Mouse (Mus musculus) ES-Bruce4 (cell line): ENCODE measurements around the gene Apoa2.

Source experiments
- CTCF ChIP-seq: IDR thresholded peaks from one replicate; pipeline ENCODE4 v1.8.1; 2011; ENCODE audit warnings: low read depth, low read length
- POLR2A ChIP-seq: IDR thresholded peaks from one replicate; pipeline ENCODE4 v1.8.1; 2011; ENCODE audit warnings: low read length; ENCODE audit not compliant: insufficient read depth

- TF ChIP-seq CTCF (no peak), POLR2A (no peak)
These were observed 26.1 kb downstream of the Apoa2 start, which contains the start of gene Ndufs2 for GRCm38 (mm10) chr1:171250680-171251593.
